In genomic region chr11:62415026-62415425, GRCm38 (mm10) we compare ENCODE assay signal across 15 mouse cellular contexts.
"Had no signal": no experiment of that assay in that cellular context is flagged by ENCODE, and none has a peak within 500 bp of the region (broad histone marks: within the 10 kb centered on the region; RNA-seq: fewer than 3 reads in every experiment).

No protein-coding gene starts in this region.

- H3K4me3 ChIP-seq: neural tube, embryonic 15.5 days; stomach, embryonic 15.5 days had no signal

- DNase-seq: retina, postnatal 1 day; right cerebral cortex, adult 18-20 months; right cerebral cortex, postnatal 14 days; right cerebral cortex, postnatal 25 days; right cerebral cortex, postnatal 4 days; spleen, adult 18-20 months; thymus, adult 18-20 months; thymus, adult 2 months; thymus, postnatal 14 days; thymus, postnatal 25 days; thymus, postnatal 36 days; thymus, postnatal 4 days had no signal

- H3K9ac ChIP-seq: neural tube, embryonic 15.5 days; stomach, embryonic 15.5 days had no signal

- H3K27ac ChIP-seq: neural tube, embryonic 15.5 days; stomach, embryonic 15.5 days; stomach, postnatal 0 days had no signal

- H3K4me1 ChIP-seq: neural tube, embryonic 15.5 days; stomach, embryonic 15.5 days had no signal

- H3K4me2 ChIP-seq: neural tube, embryonic 15.5 days; stomach, embryonic 15.5 days had no signal

- H3K9me3 ChIP-seq: neural tube, embryonic 15.5 days; stomach, embryonic 15.5 days had no signal

- H3K27me3 ChIP-seq: neural tube, embryonic 15.5 days; stomach, embryonic 15.5 days had no signal
